Mouse (Mus musculus) liver, embryonic 13.5 days (tissue): ENCODE data around the gene Sept8. TPM values are rescaled to one million over a fixed set of nuclear protein-coding genes. Genes with fewer than 3 reads are reported as not detected.
"Not testable (repeated sequence)": the region's sequence is repeated elsewhere in the genome, so short reads cannot be mapped to it uniquely, and the experiment has no call there.

ENCODE experiments used
- ATAC-seq: fragments of 200-750 bp; cut with Nextera tagmentation; 2 replicates; pipeline ENCODE4 v1.8.0; 2017; ENCODE audit warnings: low read depth, mild to moderate bottlenecking, moderate number of reproducible peaks, moderate library complexity
- DNase-seq: peaks from one replicate; pipeline ENCODE4 v3.0.0; 2022
- H3K27ac ChIP-seq: fragments of 300-500 bp; sonication (generic); 2 replicates; pipeline ENCODE4 v1.5.1; 2015; ENCODE audit warnings: moderate library complexity, mild to moderate bottlenecking, inconsistent platforms
- H3K27me3 ChIP-seq: fragments of 300-500 bp; sonication (generic); 2 replicates; pipeline ENCODE4 v1.6.1; 2015; ENCODE audit warnings: mild to moderate bottlenecking, inconsistent platforms
- H3K36me3 ChIP-seq: fragments of 300-500 bp; sonication (generic); 2 replicates; pipeline ENCODE4 v1.6.1; 2015; ENCODE audit warnings: mild to moderate bottlenecking, inconsistent platforms
- H3K4me1 ChIP-seq: fragments of 300-500 bp; sonication (generic); replicated peaks from 2 replicates; pipeline ENCODE4 v1.6.1; 2015; ENCODE audit warnings: inconsistent platforms
- H3K4me2 ChIP-seq: fragments of 300-500 bp; sonication (generic); 2 replicates; pipeline ENCODE4 v1.6.1; 2015; ENCODE audit warnings: inconsistent platforms, mild to moderate bottlenecking, moderate library complexity
- H3K4me3 ChIP-seq: fragments of 300-500 bp; sonication (generic); replicated peaks from 2 replicates; pipeline ENCODE4 v1.5.1; 2015; ENCODE audit warnings: mild to moderate bottlenecking, inconsistent platforms
- H3K9ac ChIP-seq: fragments of 300-500 bp; sonication (generic); 2 replicates; pipeline ENCODE4 v1.6.1; 2015; ENCODE audit warnings: mild to moderate bottlenecking, inconsistent platforms
- H3K9me3 ChIP-seq: fragments of 300-500 bp; sonication (generic); replicated peaks from 2 replicates; pipeline ENCODE4 v1.6.1; 2016; ENCODE audit warnings: inconsistent platforms
- WGBS: fragments of 180-500 bp; shearing (Covaris S2); methylation state at CpG from one replicate; pipeline ENCODE4 v1.1.7; 2015; ENCODE audit not compliant: insufficient replicate concordance; 5-methylcytosine and 5-hydroxymethylcytosine counted together
- polyA plus RNA-seq: library from polyadenylated mRNA; unstranded; fragments of >200 nt; fragmentation: Nextera tagmentation; extraction: Ambion mirVana; gene quantifications from 2 replicates; pipeline ENCODE4 v1.2.1, GENCODE M21; 2015

Sept8 gene
- polyA plus RNA-seq, 1 experiment from 2014 or later, result 21.9 TPM

- no peaks in the 10 kb centered on the region for H3K27me3 ChIP-seq
- DNase-seq, result no peak
- H3K4me2 ChIP-seq, result no peak overlapping the region
- no peak overlapping the region for H3K4me3 ChIP-seq
- no peak for ATAC-seq
- H3K9ac ChIP-seq, result no peak overlapping the region
- H3K36me3 ChIP-seq, result no peaks in the 10 kb centered on the region
- whole genome bisulfite sequencing, result 72% methylated on average over 12 of the region's 12 CpGs
- no peak overlapping the region for H3K27ac ChIP-seq
- peaks cover 25% of the 10 kb centered on the region for H3K4me1 ChIP-seq
- H3K9me3 ChIP-seq, result 0 out of 2 replicates have a peak, but pooled peaks cover 4% of the 10 kb centered on the region
These were observed 32.7 kb downstream of the Sept8 start for GRCm38 (mm10) chr11:53551754-53552153.

GRCm38 (mm10) chr11:53556529-53556928 lies 37.5 kb downstream of the Sept8 start:
- not testable (repeated sequence) for H3K4me3 ChIP-seq, H3K27ac ChIP-seq, H3K4me2 ChIP-seq, H3K9ac ChIP-seq, H3K36me3 ChIP-seq, H3K9me3 ChIP-seq, H3K4me1 ChIP-seq, H3K27me3 ChIP-seq, ATAC-seq, DNase-seq
- WGBS, result 90% methylated on average over 13 of the region's 20 CpGs

DNA sequence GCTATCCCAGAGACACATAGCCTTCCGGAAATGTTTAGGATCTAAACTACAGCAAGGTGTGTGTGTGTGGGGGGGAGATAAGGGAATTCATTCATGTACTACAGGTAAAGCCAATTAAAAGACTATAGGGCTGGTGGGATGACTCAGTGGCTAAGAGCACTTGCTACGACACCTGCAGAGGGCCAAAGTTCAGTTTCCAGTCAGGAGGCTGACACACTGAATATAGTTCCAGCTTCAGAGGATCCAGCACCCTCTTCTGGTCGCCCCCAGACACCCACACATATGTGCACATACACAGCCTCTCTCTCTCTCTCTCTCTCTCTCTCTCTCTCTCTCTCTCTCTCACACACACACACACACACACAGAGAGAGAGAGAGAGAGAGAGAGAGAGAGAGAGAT lies 38.9 kb downstream of the Sept8 start:
- H3K4me1 ChIP-seq, result peaks cover 17% of the 10 kb centered on the region
- not testable (repeated sequence) for DNase-seq, ATAC-seq, H3K9ac ChIP-seq, H3K27ac ChIP-seq, H3K36me3 ChIP-seq, H3K9me3 ChIP-seq, H3K4me2 ChIP-seq, H3K27me3 ChIP-seq, H3K4me3 ChIP-seq
- 91% methylated on average over 1 of the region's 3 CpGs for WGBS

- not testable (repeated sequence) for H3K4me3 ChIP-seq, H3K9ac ChIP-seq, H3K9me3 ChIP-seq, H3K27ac ChIP-seq, ATAC-seq, H3K4me2 ChIP-seq, H3K27me3 ChIP-seq, DNase-seq, H3K36me3 ChIP-seq
- peaks cover 17% of the 10 kb centered on the region for H3K4me1 ChIP-seq
- WGBS, result 65% methylated on average over 2 of the region's 3 CpGs
These were observed 40.9 kb downstream of the Sept8 start for GRCm38 (mm10) chr11:53559980-53560379.

GRCm38 (mm10) chr11:53561986-53562385 lies 42.9 kb downstream of the Sept8 start:
- no peaks in the 10 kb centered on the region for H3K9me3 ChIP-seq
- H3K4me1 ChIP-seq, result peaks cover 22% of the 10 kb centered on the region
- peak overlapping the region; percentile 14; the same call in 1 of the 2 replicates for H3K27ac ChIP-seq
- 0 out of 2 replicates have a peak overlapping the region, but pooled peaks have one; percentile 7 for H3K9ac ChIP-seq
- ATAC-seq (peak; percentile 83), DNase-seq (peak; percentile 42)
- H3K4me3 ChIP-seq, result no peak overlapping the region
- H3K27me3 ChIP-seq, result no peaks in the 10 kb centered on the region
- 25% methylated on average over 2 of the region's 2 CpGs for WGBS
- H3K36me3 ChIP-seq, result no peaks in the 10 kb centered on the region
- H3K4me2 ChIP-seq, result peak overlapping the region; percentile 29; the same call in 1 of the 2 replicates

DNA sequence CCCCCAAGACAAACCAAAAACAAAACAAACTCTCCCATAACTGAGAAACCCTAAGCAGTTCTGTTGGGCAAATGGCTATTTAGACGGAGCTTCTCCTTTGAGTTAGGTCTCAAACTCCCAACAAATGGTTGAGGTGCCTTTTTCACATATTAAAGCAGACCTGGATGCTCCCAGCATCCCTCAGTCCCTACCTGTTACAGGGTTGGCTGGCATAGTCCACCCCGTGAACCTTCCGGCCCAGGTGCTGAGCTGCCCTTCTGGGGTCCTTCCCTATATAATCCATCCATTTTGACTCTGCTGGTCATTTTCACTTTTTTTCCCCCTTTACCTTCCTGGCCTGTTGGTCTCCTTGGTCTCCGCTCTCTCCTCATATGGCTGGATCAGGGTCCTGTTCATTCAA lies 47.6 kb downstream of the Sept8 start:
- Histone ChIP-seq H3K36me3 (no peaks in the 10 kb centered on the region), H3K27ac (peak overlapping the region; percentile 34; the same call in 1 of the 2 replicates), H3K4me3 (peak overlapping the region; percentile 84), H3K9ac (peak overlapping the region; percentile 39), H3K4me2 (peak overlapping the region; percentile 97), H3K4me1 (peaks cover 28% of the 10 kb centered on the region), H3K9me3 (no peaks in the 10 kb centered on the region), H3K27me3 (no peaks in the 10 kb centered on the region)
- DNase-seq (no peak), ATAC-seq (peak; percentile 1; the same call in 1 of the 2 replicates)
- WGBS, result 75% methylated on average over 4 of the region's 4 CpGs

DNA sequence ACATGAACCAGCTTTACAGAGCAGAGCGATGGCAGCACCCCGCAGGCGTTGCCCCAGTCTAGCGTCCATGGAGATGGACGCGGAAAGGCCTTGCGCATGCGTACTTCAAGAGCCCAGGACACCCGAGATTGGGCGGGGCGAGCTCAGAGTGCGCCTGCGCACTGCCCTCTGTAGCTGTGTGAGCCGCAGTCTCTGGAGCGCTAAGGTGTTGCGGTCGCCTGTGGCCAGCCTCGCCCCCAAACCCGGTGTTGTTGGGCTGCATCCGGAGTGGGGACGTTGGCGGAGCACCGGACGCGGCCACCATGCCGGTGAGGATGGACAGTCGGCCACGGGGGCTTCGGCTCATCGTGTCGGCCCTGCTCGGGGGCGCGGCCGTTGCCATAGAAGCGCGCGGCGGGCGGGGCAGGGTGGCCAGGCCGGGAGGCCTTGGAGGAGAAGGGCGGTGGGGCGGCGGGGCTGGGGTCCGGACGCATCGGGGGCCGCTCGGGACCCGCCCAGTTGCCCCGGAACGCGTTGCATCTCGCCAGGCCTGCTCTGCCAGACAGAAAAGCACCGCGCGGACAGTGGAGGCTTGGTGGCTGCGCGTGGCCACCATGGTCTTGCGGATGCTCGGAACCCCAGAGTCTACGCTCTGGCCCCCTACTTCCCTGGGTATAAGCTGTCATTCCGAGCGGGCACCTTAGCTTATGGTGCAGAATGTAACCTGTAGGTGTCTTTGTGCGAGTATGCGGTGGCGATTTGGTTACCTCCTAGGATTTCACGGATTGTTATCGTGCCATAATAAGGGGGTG lies 48.4 kb downstream of the Sept8 start, which contains the start of gene Kif3a:
TSS of gene Kif3a (plus strand) at position 156 of the 791 bp plus-strand sequence.
- Histone ChIP-seq H3K9me3 (no peaks in the 10 kb centered on the region), H3K4me3 (peak within 1 kb of the TSS; percentile 84), H3K36me3 (no peaks in the 10 kb centered on the region), H3K27ac (peak within 1 kb of the TSS; percentile 47), H3K4me2 (peak within 1 kb of the TSS; percentile 97), H3K27me3 (no peaks in the 10 kb centered on the region), H3K4me1 (peaks cover 20% of the 10 kb centered on the region), H3K9ac (peak within 1 kb of the TSS; percentile 81)
- WGBS, result under 1% methylated on average over 69 of the region's 69 CpGs
- DNase-seq (peak; percentile 94), ATAC-seq (peak; percentile 97)

DNA sequence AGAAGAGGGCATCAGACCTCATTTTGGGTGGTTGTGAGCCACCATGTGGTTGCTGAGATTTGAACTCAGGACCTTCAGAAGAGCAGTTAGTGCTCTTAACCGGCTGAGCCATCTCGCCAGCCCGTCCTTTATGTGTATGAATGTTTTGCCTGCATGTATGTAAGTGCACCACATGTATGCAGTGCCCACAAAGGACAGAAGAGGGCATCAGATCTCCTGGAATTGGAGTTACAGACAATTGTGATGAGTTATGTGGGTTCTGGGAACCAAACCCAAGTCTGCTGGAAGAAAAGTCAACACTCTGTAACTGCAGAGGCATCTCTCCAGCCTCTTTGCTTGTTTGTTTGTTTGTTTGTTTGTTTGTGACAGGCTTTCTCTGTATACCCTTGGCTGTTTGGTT lies 61.5 kb downstream of the Sept8 start:
- H3K36me3 ChIP-seq, result peaks cover 15% of the 10 kb centered on the region
- no peak overlapping the region for H3K9ac ChIP-seq
- H3K27ac ChIP-seq, result no peak overlapping the region
- 91% methylated on average over 3 of the region's 3 CpGs for WGBS
- DNase-seq (no peak), ATAC-seq (no peak)
- H3K27me3 ChIP-seq, result no peaks in the 10 kb centered on the region
- H3K4me3 ChIP-seq, result no peak overlapping the region
- no peaks in the 10 kb centered on the region for H3K9me3 ChIP-seq
- H3K4me2 ChIP-seq, result no peak overlapping the region
- H3K4me1 ChIP-seq, result peaks cover 8% of the 10 kb centered on the region

- Histone ChIP-seq H3K36me3 (peaks cover 15% of the 10 kb centered on the region), H3K4me2 (no peak overlapping the region), H3K9ac (no peak overlapping the region), H3K27ac (no peak overlapping the region), H3K27me3 (no peaks in the 10 kb centered on the region), H3K9me3 (no peaks in the 10 kb centered on the region), H3K4me3 (no peak overlapping the region), H3K4me1 (peaks cover 8% of the 10 kb centered on the region)
- 82% methylated on average over 10 of the region's 10 CpGs for WGBS
- DNase-seq (no peak), ATAC-seq (no peak)
These were observed 64.1 kb downstream of the Sept8 start for GRCm38 (mm10) chr11:53583151-53583550.

GRCm38 (mm10) chr11:53584849-53585248 lies 65.8 kb downstream of the Sept8 start:
- Histone ChIP-seq H3K27ac (peak overlapping the region; percentile 61), H3K9me3 (no peaks in the 10 kb centered on the region), H3K36me3 (peaks cover 15% of the 10 kb centered on the region), H3K4me3 (no peak overlapping the region), H3K4me1 (peaks cover 8% of the 10 kb centered on the region), H3K9ac (no peak overlapping the region), H3K27me3 (no peaks in the 10 kb centered on the region), H3K4me2 (no peak overlapping the region)
- 54% methylated on average over 3 of the region's 3 CpGs for WGBS
- ATAC-seq, result peak; percentile 43; the same call in 1 of the 2 replicates
- DNase-seq, result no peak

DNA sequence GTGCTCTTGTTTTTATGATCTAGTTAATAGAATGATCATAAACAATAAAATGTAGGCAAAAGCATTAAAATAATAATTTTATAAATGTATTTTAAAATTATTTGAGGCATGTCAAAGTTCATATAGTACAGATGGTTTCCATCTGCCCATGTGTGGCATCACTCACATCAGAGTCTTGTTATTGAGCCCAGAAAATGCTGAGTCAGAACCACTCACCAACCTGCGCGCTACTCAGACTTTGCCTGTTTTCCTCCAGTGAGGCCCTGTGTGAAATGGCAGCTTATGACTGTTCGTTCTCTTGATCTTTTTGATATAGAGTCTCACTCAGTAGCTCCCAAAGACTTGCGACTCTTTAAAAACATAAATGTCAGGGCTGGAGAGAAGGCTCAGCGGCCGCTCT lies 66.5 kb downstream of the Sept8 start:
- H3K4me1 ChIP-seq, result peaks cover 8% of the 10 kb centered on the region
- H3K27ac ChIP-seq, result peak overlapping the region; percentile 61
- no peaks in the 10 kb centered on the region for H3K9me3 ChIP-seq
- 80% methylated on average over 6 of the region's 6 CpGs for WGBS
- no peaks in the 10 kb centered on the region for H3K27me3 ChIP-seq
- no peak overlapping the region for H3K9ac ChIP-seq
- H3K36me3 ChIP-seq, result peaks cover 13% of the 10 kb centered on the region
- ATAC-seq (peak; percentile 60; the same call in 1 of the 2 replicates), DNase-seq (no peak)
- H3K4me2 ChIP-seq, result no peak overlapping the region
- H3K4me3 ChIP-seq, result no peak overlapping the region
